Mouse (Mus musculus): ENCODE measurements at regions not wholly inside any gene's neighbourhood (a gene's known extent, or its start where the extent isn't known, plus 50 kb on each side); places are given as distances from the start of the nearest gene placed in this dataset.

DNA sequence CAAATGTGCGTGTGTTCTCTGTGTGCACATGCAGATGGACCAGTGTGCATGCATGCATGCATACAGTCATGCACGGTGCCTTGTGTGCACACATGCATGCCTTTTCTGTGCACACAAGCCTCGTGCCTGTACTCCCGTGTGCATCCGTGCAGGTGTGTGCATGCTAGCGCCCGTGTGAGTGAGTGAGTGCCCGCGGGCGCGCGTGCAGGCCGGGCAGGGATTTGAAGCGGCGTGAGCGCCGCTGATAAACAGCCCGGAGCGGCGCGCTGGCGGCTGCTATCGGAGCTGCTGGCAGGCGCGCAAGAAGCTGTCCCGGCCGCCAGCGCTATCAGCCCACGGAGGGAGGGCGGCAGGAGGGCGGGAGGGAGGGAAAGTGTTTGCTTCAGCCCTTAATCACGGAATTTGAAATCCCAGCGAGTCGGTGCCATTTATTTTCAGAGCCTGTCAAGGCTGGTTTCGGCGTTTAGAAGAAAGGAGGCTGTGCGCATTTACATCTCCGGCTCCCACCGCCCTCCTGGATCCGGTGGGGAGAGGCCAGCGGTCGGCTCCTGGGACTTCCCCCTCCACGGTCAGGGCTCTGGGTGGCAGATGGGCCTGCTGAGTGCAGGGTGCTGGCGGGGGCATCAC is 82.1 kb downstream of the Cstad start:
- no peak for ATAC-seq (ENCODE audit: extremely low read depth, insufficient number of reproducible peaks, low FRiP score, poor library complexity, severe bottlenecking)

DNA sequence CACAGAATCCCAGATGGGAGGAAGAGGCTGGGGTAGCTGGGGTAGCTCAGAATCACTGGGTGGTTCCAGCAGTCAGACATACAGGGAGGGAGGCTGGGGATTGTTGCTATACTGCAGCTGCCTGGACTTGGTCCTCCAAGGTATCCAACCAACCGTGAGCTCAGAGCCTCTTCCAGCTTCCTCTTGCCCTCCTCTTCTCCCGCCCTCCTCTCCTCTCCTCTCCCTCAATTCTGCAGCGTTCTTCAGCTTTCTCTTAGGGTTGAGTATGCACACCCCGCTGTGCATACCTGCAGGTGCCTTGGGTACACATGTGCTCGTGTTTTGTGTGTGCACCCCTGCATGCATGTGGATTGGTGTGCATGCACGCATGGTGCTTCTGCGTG is 81.6 kb downstream of the Cstad start:
- ATAC-seq (ENCODE audit: extremely low read depth, insufficient number of reproducible peaks, low FRiP score, poor library complexity, severe bottlenecking) = no peak
- no peak for DNase-seq (ENCODE audit: low spot score)
- TF ChIP-seq GATA1 (IDR thresholded peaks at IDR 0.05; ENCODE audit: borderline replicate concordance, low read length) (no peak), POLR2AphosphoS5 (IDR thresholded peaks at IDR 0.05; ENCODE audit: insufficient replicate concordance, low read depth, low read length) (no peak), GATA2 (IDR thresholded peaks at IDR 0.05; ENCODE audit: borderline replicate concordance, low read depth, low read length) (no peak), CTCF (IDR thresholded peaks at IDR 0.05; ENCODE audit: low read depth, low read length) (no peak), TAL1 (conservative IDR thresholded peaks at IDR 0.05; ENCODE audit: low read depth, low read length) (no peak)
- Histone ChIP-seq H3K4me3 (ENCODE audit: low read depth, low read length) (no peak overlapping the region), H3K9me3 (replicated peaks) (peaks cover 5% of the 10 kb centered on the region; the same call in 1 of the 2 replicates), H3K27me3 (ENCODE audit: insufficient read depth, low read length) (peaks cover 29% of the 10 kb centered on the region), H3K36me3 (replicated peaks) (no peaks in the 10 kb centered on the region), H3K4me1 (ENCODE audit: insufficient read depth, low read depth, low read length) (no peaks in the 10 kb centered on the region; the same call in 1 of the 2 replicates)

More for the DNA sequence above, 82.1 kb downstream of the Cstad start:
- peaks cover 26% of the 10 kb centered on the region for H3K27me3 ChIP-seq (ENCODE audit: insufficient read depth, low read length)
- peaks cover 5% of the 10 kb centered on the region; the same call in 1 of the 2 replicates for H3K9me3 ChIP-seq (replicated peaks)
- H3K4me3 ChIP-seq (ENCODE audit: low read depth, low read length) = no peak overlapping the region
- TF ChIP-seq CTCF (IDR thresholded peaks at IDR 0.05; ENCODE audit: low read depth, low read length) = no peak
- TF ChIP-seq TAL1 (conservative IDR thresholded peaks at IDR 0.05; ENCODE audit: low read depth, low read length) = no peak
- no peak for TF ChIP-seq GATA1 (IDR thresholded peaks at IDR 0.05; ENCODE audit: borderline replicate concordance, low read length)
- TF ChIP-seq GATA2 (IDR thresholded peaks at IDR 0.05; ENCODE audit: borderline replicate concordance, low read depth, low read length) = no peak
- no peak for TF ChIP-seq POLR2AphosphoS5 (IDR thresholded peaks at IDR 0.05; ENCODE audit: insufficient replicate concordance, low read depth, low read length)
- H3K36me3 ChIP-seq (replicated peaks) = no peaks in the 10 kb centered on the region
- no peak for DNase-seq (ENCODE audit: low spot score)
- no peaks in the 10 kb centered on the region; the same call in 1 of the 2 replicates for H3K4me1 ChIP-seq (ENCODE audit: insufficient read depth, low read depth, low read length)

DNA sequence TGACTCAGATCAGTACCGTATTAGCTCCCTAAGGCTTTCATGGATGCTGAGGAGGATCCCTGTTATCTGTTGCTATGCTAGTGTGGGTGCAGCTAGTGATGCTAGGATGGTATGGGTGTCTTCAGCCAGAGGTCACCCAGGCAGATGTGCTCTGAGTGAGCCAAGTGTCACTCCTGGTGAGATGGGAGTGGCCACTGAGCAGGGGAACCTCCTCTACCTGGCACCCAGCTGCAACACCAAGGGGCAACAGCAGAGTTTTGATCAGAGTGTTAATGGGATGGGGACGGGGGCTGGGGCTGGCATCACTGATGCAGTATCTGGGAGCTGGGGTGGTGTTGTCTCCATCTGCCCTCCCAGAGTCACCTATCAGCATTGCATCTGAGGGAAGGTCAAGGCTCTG is 81.0 kb downstream of the Cstad start:
- H3K4me1 ChIP-seq (ENCODE audit: insufficient read depth, low read depth, low read length) = no peaks in the 10 kb centered on the region; the same call in 1 of the 2 replicates
- no peak overlapping the region for H3K4me3 ChIP-seq (ENCODE audit: low read depth, low read length)
- TF ChIP-seq GATA2 (IDR thresholded peaks at IDR 0.05; ENCODE audit: borderline replicate concordance, low read depth, low read length) (no peak), POLR2AphosphoS5 (IDR thresholded peaks at IDR 0.05; ENCODE audit: insufficient replicate concordance, low read depth, low read length) (no peak), GATA1 (IDR thresholded peaks at IDR 0.05; ENCODE audit: borderline replicate concordance, low read length) (no peak), TAL1 (conservative IDR thresholded peaks at IDR 0.05; ENCODE audit: low read depth, low read length) (no peak), CTCF (IDR thresholded peaks at IDR 0.05; ENCODE audit: low read depth, low read length) (no peak)
- H3K36me3 ChIP-seq (replicated peaks) = no peaks in the 10 kb centered on the region
- ATAC-seq (ENCODE audit: extremely low read depth, insufficient number of reproducible peaks, low FRiP score, poor library complexity, severe bottlenecking) (no peak), DNase-seq (ENCODE audit: low spot score) (no peak)
- H3K9me3 ChIP-seq (replicated peaks) = peaks cover 5% of the 10 kb centered on the region; the same call in 1 of the 2 replicates
- peaks cover 35% of the 10 kb centered on the region for H3K27me3 ChIP-seq (ENCODE audit: insufficient read depth, low read length)

DNA sequence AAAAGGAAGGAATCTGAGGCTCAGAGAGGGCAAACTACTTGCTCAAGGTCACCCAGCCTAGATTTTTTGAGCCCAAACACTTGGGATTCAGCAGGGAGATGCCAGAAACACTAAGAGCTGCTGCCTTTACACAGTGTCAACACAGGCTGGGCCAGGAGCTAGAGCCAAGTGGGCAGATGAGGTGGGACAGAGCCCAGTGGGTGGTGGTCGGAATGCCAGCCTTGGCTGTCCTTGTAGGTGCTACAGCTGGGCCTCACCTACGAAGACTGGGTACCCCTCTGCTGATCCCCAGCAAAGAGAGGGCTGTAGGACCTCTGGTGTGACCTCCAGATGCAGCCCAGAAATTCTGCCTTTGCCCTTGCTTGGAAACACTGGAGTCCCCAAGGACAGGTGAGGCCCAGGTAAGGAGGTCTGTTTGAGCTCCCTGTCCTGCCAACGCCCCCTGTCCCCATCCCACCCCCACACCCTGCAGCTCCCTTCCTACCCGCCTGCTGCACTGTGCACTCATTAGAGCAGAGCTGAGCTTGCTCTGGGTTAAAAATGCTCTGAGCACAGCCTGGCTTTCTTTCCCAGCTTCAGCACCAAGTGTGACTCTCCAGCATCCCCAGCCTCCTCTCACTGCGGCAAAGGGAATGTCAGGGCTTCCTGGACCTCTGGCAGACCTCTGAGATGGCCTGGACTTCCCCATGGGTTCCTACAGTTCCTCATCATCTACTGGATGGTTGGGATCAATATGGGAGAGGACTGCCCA is 76.2 kb downstream of the Cstad start:
- H3K4me3 ChIP-seq (ENCODE audit: low read depth, low read length) = no peak overlapping the region
- no peaks in the 10 kb centered on the region for H3K4me1 ChIP-seq (ENCODE audit: insufficient read depth, low read depth, low read length)
- DNase-seq (ENCODE audit: low spot score) (no peak), ATAC-seq (ENCODE audit: extremely low read depth, insufficient number of reproducible peaks, low FRiP score, poor library complexity, severe bottlenecking) (no peak)
- no peaks in the 10 kb centered on the region for H3K9me3 ChIP-seq (replicated peaks)
- TF ChIP-seq POLR2AphosphoS5 (IDR thresholded peaks at IDR 0.05; ENCODE audit: insufficient replicate concordance, low read depth, low read length) (no peak), GATA2 (IDR thresholded peaks at IDR 0.05; ENCODE audit: borderline replicate concordance, low read depth, low read length) (no peak), TAL1 (conservative IDR thresholded peaks at IDR 0.05; ENCODE audit: low read depth, low read length) (no peak)
- peaks cover 45% of the 10 kb centered on the region for H3K27me3 ChIP-seq (ENCODE audit: insufficient read depth, low read length)
- no peaks in the 10 kb centered on the region for H3K36me3 ChIP-seq (replicated peaks)

DNA sequence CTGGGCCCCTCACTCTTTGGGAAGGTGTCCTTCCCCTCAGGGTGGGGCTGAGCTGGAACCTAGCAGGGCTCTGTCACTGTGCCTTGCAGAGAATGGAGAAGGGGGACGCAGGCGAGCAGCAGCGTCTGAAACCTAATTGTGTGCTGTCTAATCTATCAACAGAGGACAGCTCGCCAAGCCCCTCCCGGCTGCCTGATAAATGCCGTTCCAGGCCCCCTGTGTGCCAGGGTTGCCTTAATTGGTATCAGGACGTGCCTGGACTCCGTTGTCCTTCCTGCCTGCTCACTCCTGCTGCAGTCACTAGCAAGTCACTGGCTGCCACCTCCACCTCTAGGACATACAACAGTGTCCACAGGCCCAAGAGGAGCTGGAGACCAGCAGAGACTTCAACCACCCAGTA is 72.6 kb downstream of the Cstad start:
- DNase-seq (ENCODE audit: low spot score) = no peak
- TF ChIP-seq GATA1 (IDR thresholded peaks at IDR 0.05; ENCODE audit: borderline replicate concordance, low read length) (no peak), TAL1 (conservative IDR thresholded peaks at IDR 0.05; ENCODE audit: low read depth, low read length) (no peak)
- H3K36me3 ChIP-seq (replicated peaks) = no peaks in the 10 kb centered on the region
- H3K9me3 ChIP-seq (replicated peaks) = no peaks in the 10 kb centered on the region
- peaks cover 54% of the 10 kb centered on the region for H3K27me3 ChIP-seq (ENCODE audit: insufficient read depth, low read length)
- ATAC-seq (ENCODE audit: extremely low read depth, insufficient number of reproducible peaks, low FRiP score, poor library complexity, severe bottlenecking) = no peak
- no peak overlapping the region for H3K4me3 ChIP-seq (ENCODE audit: low read depth, low read length)
- no peaks in the 10 kb centered on the region for H3K4me1 ChIP-seq (ENCODE audit: insufficient read depth, low read depth, low read length)

DNA sequence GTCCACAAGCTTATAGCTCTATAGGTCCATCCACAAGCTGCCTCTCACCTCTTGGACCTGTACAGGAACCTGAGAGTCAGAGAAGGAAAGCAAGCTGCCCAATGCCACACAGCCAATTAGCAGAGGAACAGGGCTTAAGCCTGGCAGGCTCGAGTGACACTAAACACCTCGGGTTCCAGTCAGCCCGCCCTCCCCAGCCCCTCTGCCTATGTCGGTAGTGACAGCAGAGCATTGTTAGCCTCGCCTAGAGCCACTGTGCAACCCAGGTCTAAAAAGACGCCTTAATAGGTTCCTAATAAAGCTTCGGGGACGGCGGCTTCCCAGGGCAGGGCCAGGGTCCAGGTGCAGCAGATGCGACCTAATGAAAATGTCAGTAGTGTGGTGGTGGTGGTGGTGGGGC is 66.3 kb downstream of the Cstad start:
- no peak for DNase-seq (ENCODE audit: low spot score)
- TF ChIP-seq GATA2 (IDR thresholded peaks at IDR 0.05; ENCODE audit: borderline replicate concordance, low read depth, low read length) (no peak), TAL1 (conservative IDR thresholded peaks at IDR 0.05; ENCODE audit: low read depth, low read length) (no peak), CTCF (IDR thresholded peaks at IDR 0.05; ENCODE audit: low read depth, low read length) (no peak), GATA1 (IDR thresholded peaks at IDR 0.05; ENCODE audit: borderline replicate concordance, low read length) (no peak), POLR2AphosphoS5 (IDR thresholded peaks at IDR 0.05; ENCODE audit: insufficient replicate concordance, low read depth, low read length) (no peak)
- no peak overlapping the region for H3K4me3 ChIP-seq (ENCODE audit: low read depth, low read length)
- peaks cover 31% of the 10 kb centered on the region for H3K4me1 ChIP-seq (ENCODE audit: insufficient read depth, low read depth, low read length)
- no peaks in the 10 kb centered on the region for H3K9me3 ChIP-seq (replicated peaks)
- no peaks in the 10 kb centered on the region for H3K36me3 ChIP-seq (replicated peaks)
- H3K27me3 ChIP-seq (ENCODE audit: insufficient read depth, low read length) = peaks cover 51% of the 10 kb centered on the region
- no peak for ATAC-seq (ENCODE audit: extremely low read depth, insufficient number of reproducible peaks, low FRiP score, poor library complexity, severe bottlenecking)
